Mouse (Mus musculus) adrenal gland, postnatal 36 days (tissue): ENCODE results near the gene Tmcc3. TPM values are rescaled to one million over a fixed set of nuclear protein-coding genes. Genes with fewer than 3 reads are reported as not detected.
A peak's percentile ranks its signal among the peaks of the same experiment; 100 is the strongest.

ENCODE experiments used
- DNase-seq, 2 experiments: peaks; one replicate each; pipeline ENCODE4 v3.0.0; 2021; ENCODE audit warnings: mixed read lengths in 1 of 2
- total RNA-seq, 2 experiments: library from RNA; stranded (reverse); gene quantifications; 2 replicates each; pipeline ENCODE4 v1.2.3; 2021

The Tmcc3 gene
- total RNA-seq, 2 experiments from 2014 or later: 19.9 to 31.3 TPM

- no peak for DNase-seq
Observed at GRCm38 (mm10) chr10:94471487-94471886, 159.7 kb downstream of the Tmcc3 start.

- DNase-seq: no peak
Observed at GRCm38 (mm10) chr10:94473501-94473900, 161.8 kb downstream of the Tmcc3 start.

GRCm38 (mm10) chr10:94474185-94474584, 162.4 kb downstream of the Tmcc3 start:
- DNase-seq: no peak

- DNase-seq: no peak
Observed at GRCm38 (mm10) chr10:94477366-94478225, 165.8 kb downstream of the Tmcc3 start.

- DNase-seq: peak; percentile 21 to 48
Observed at GRCm38 (mm10) chr10:94479646-94480045, 167.9 kb downstream of the Tmcc3 start.

GRCm38 (mm10) chr10:94480380-94481101, 168.8 kb downstream of the Tmcc3 start:
- peak; percentile 76 to 82 for DNase-seq

GRCm38 (mm10) chr10:94481613-94482012, 169.9 kb downstream of the Tmcc3 start:
- no peak for DNase-seq

- no peak for DNase-seq
Observed at GRCm38 (mm10) chr10:94486179-94486578, 174.4 kb downstream of the Tmcc3 start.

- DNase-seq: no peak
Observed at GRCm38 (mm10) chr10:94489509-94489908, 177.8 kb downstream of the Tmcc3 start.

GRCm38 (mm10) chr10:94491006-94491405, 179.3 kb downstream of the Tmcc3 start:
- peak; percentile 28 to 49 for DNase-seq

- DNase-seq: peak; percentile 33 to 63
Observed at GRCm38 (mm10) chr10:94494403-94494846, 182.7 kb downstream of the Tmcc3 start.

GRCm38 (mm10) chr10:94495496-94496235, 183.9 kb downstream of the Tmcc3 start:
- DNase-seq: no peak

GRCm38 (mm10) chr10:94496826-94497440, 185.2 kb downstream of the Tmcc3 start:
- DNase-seq: no peak

- peak in 1 of 2 experiments; percentile 22 for DNase-seq
Observed at GRCm38 (mm10) chr10:94500210-94500876, 188.6 kb downstream of the Tmcc3 start.

- DNase-seq: no peak
Observed at GRCm38 (mm10) chr10:94500877-94501273, 189.1 kb downstream of the Tmcc3 start.

GRCm38 (mm10) chr10:94501796-94502195, 190.0 kb downstream of the Tmcc3 start:
- no peak for DNase-seq

GRCm38 (mm10) chr10:94505248-94505772, 193.6 kb downstream of the Tmcc3 start:
- no peak for DNase-seq

- no peak for DNase-seq
Observed at GRCm38 (mm10) chr10:94508863-94509262, 197.1 kb downstream of the Tmcc3 start.

- no peak for DNase-seq
Observed at GRCm38 (mm10) chr10:94512771-94513170, 201.0 kb downstream of the Tmcc3 start.

- no peak for DNase-seq
Observed at GRCm38 (mm10) chr10:94514091-94514505, 202.3 kb downstream of the Tmcc3 start.
